Comparison of ENCODE assay signal across 26 mouse cellular contexts in the genomic region with DNA sequence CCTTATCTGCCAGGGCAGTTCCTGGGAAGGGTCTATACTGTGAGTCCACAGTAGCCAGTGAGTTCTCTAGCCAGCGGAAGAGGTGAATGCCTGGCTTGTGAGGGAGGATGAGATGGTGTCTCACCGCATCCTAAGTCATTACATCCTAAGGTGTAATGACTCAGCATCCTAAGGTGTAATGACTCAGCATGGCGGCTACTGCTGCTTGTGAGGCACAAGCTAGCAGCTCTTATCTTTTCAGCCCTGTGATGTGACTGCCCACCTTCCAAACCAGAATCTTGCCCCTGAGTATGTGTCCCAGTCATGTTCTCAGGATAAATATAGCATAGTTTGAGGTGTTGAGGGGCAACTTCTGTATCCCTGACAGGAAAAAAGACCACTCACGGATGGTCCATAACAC.
DNase-seq lines count a peak whose midpoint lies in the region; ATAC-seq and TF ChIP-seq lines count a peak whose summit lies in the region.
"Had no signal": no experiment of that assay in that cellular context is flagged by ENCODE, and none has a peak within 500 bp of the region (broad histone marks: within the 10 kb centered on the region; RNA-seq: fewer than 3 reads in every experiment).

No protein-coding gene starts in this region.

- no peaks in the 10 kb centered on the region for H3K36me3 ChIP-seq in liver, postnatal 0 days (replicated peaks; ENCODE audit: insufficient read depth, low read length)
- no peaks in the 10 kb centered on the region for H3K36me3 ChIP-seq in liver, embryonic 13.5 days
- H3K36me3 ChIP-seq: embryonic facial prominence, embryonic 10.5 days; forebrain, embryonic 10.5 days; hindbrain, embryonic 15.5 days; intestine, embryonic 15.5 days; midbrain, embryonic 15.5 days; neural tube, embryonic 12.5 days; stomach, embryonic 15.5 days had no signal

- no peaks in the 10 kb centered on the region for H3K4me1 ChIP-seq in liver, postnatal 0 days (ENCODE audit: insufficient read depth)
- H3K4me1 ChIP-seq in liver, embryonic 13.5 days (replicated peaks) = peaks cover 8% of the 10 kb centered on the region
- H3K4me1 ChIP-seq: embryonic facial prominence, embryonic 10.5 days; hindbrain, embryonic 15.5 days; intestine, embryonic 15.5 days; neural tube, embryonic 12.5 days; stomach, embryonic 15.5 days had no signal

- DNase-seq in liver (peak; percentile 57), ES-CJ7 (ENCODE audit: low read depth, low spot score) (peak; percentile 60), ZHBTc4 (ENCODE audit: low read depth, low spot score) (peak; percentile 60)
- no peak for DNase-seq in liver, postnatal 0 days
- peak; percentile 4 for DNase-seq in liver, embryonic 13.5 days
- DNase-seq in right cerebral cortex, postnatal 25 days = no peak
- DNase-seq in thymus, adult 18-20 months = no peak
- no peak for DNase-seq in cerebellum, adult 8-10 months
- DNase-seq: adrenal gland, adult 8-10 months; cerebellum, adult 9-11 months; gastrocnemius, postnatal 36 days; heart, adult 2 months; kidney, adult 8-10 months; kidney, postnatal 14 days; lung, adult 18-20 months; lung, postnatal 4 days; thymus, adult 2 months had no signal

- H3K27ac ChIP-seq in liver, postnatal 0 days (ENCODE audit: low read depth) = no peak overlapping the region
- peak overlapping the region; percentile 19 for H3K27ac ChIP-seq in liver, embryonic 13.5 days
- H3K27ac ChIP-seq: embryonic facial prominence, embryonic 10.5 days; forebrain, embryonic 10.5 days; heart, adult 2 months; hindbrain, embryonic 15.5 days; intestine, embryonic 15.5 days; layer of hippocampus, adult 2 months; midbrain, embryonic 15.5 days; neural tube, embryonic 12.5 days; stomach, embryonic 15.5 days had no signal

- ATAC-seq in liver, postnatal 0 days = no peak
- peak; percentile 61 for ATAC-seq in liver, embryonic 13.5 days (ENCODE audit: low read depth)
- ATAC-seq: forebrain, embryonic 16.5 days; intestine, embryonic 15.5 days; midbrain, embryonic 15.5 days had no signal

- no peak overlapping the region for H3K9ac ChIP-seq in liver, postnatal 0 days (replicated peaks)
- H3K9ac ChIP-seq in liver, embryonic 13.5 days = no peak overlapping the region
- H3K9ac ChIP-seq: hindbrain, embryonic 15.5 days; intestine, embryonic 15.5 days; midbrain, embryonic 15.5 days; neural tube, embryonic 12.5 days; stomach, embryonic 15.5 days had no signal

- TF ChIP-seq CTCF in liver, postnatal 0 days (IDR thresholded peaks at IDR 0.05; ENCODE audit: low read depth) = no peak

- H3K9me3 ChIP-seq in liver, postnatal 0 days (ENCODE audit: low read length) = no peaks in the 10 kb centered on the region
- H3K9me3 ChIP-seq in liver, embryonic 13.5 days (replicated peaks) = no peaks in the 10 kb centered on the region; the same call in 1 of the 2 replicates
- H3K9me3 ChIP-seq: embryonic facial prominence, embryonic 10.5 days; hindbrain, embryonic 15.5 days; intestine, embryonic 15.5 days; midbrain, embryonic 15.5 days; neural tube, embryonic 12.5 days; stomach, embryonic 15.5 days had no signal

- WGBS in liver, postnatal 0 days (ENCODE audit: insufficient replicate concordance) = 74% methylated on average over 4 of the region's 4 CpGs
- WGBS in liver, embryonic 13.5 days (ENCODE audit: insufficient replicate concordance) = 60% methylated on average over 4 of the region's 4 CpGs

- no peaks in the 10 kb centered on the region for H3K27me3 ChIP-seq in liver, postnatal 0 days (ENCODE audit: insufficient read depth, low read length)
- H3K27me3 ChIP-seq in liver, embryonic 13.5 days = no peaks in the 10 kb centered on the region
- H3K27me3 ChIP-seq: hindbrain, embryonic 15.5 days; intestine, embryonic 15.5 days; midbrain, embryonic 15.5 days; neural tube, embryonic 12.5 days; stomach, embryonic 15.5 days had no signal

- no peak overlapping the region for H3K4me3 ChIP-seq in liver, postnatal 0 days (ENCODE audit: low read depth, low read length)
- H3K4me3 ChIP-seq in liver, embryonic 13.5 days (replicated peaks) = no peak overlapping the region
- H3K4me3 ChIP-seq: embryonic facial prominence, embryonic 10.5 days; forebrain, embryonic 10.5 days; heart, adult 2 months; hindbrain, embryonic 15.5 days; intestine, embryonic 15.5 days; layer of hippocampus, adult 2 months; midbrain, embryonic 15.5 days; neural tube, embryonic 12.5 days; stomach, embryonic 15.5 days had no signal

- no peak for TF ChIP-seq EP300 in liver, postnatal 0 days (IDR thresholded peaks at IDR 0.05; ENCODE audit: low read depth)

- no peak overlapping the region for H3K4me2 ChIP-seq in liver, postnatal 0 days (ENCODE audit: low read depth, low read length)
- no peak overlapping the region for H3K4me2 ChIP-seq in liver, embryonic 13.5 days
- H3K4me2 ChIP-seq: hindbrain, embryonic 15.5 days; intestine, embryonic 15.5 days; midbrain, embryonic 15.5 days; neural tube, embryonic 12.5 days; stomach, embryonic 15.5 days had no signal

Comparison
In these comparisons a context has a peak if more than half of its experiments do, and no peak if none do; other contexts are left out.
1. DNase-seq: peak in liver (single experiment), ES-CJ7 (single experiment), ZHBTc4 (single experiment) and liver, embryonic 13.5 days (single experiment); none in liver, postnatal 0 days (single experiment), right cerebral cortex, postnatal 25 days (single experiment), thymus, adult 18-20 months (0 of 2) and cerebellum, adult 8-10 months (single experiment).